Mouse (Mus musculus): Measurements from ENCODE around the gene Wnt8b. TPM values are rescaled to one million over a fixed set of nuclear protein-coding genes. Genes with fewer than 3 reads are reported as not detected.

The Wnt8b gene
- polyA plus RNA-seq (2015; fragmentation: Nextera tagmentation; extraction: Ambion mirVana): not detected in 2 replicates

DNA sequence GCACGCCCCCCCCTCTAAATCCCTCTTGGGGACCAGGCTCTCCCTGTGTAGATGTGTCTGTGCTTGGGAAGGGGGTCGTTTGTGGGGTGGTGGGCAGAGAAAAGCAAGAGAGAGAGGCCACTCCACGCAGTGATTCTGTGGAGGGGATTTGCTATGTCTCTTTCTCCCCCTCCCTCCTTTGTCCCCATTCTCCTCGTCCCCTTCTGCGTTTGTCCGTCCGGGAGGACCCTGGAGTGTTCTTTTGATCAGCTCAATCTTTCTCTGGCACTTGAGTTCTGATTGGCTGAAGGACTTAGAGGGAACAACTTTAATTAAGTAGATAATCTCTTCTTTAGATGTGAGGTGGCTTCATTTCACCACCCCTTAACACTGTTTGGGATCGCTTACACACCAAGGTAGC lies at the start of gene Wnt8b:
TSS of gene Wnt8b (plus strand) at position 345 of the 400 bp plus-strand sequence.
- no peak for ATAC-seq (ENCODE audit: insufficient read depth, low FRiP score)
- no peak within 1 kb of the TSS for H3K4me2 ChIP-seq (ENCODE audit: low read depth, low read length)
- no peaks in the 10 kb centered on the region for H3K9me3 ChIP-seq (replicated peaks; ENCODE audit: control insufficient read depth, low read length)
- H3K4me3 ChIP-seq (replicated peaks; ENCODE audit: low read length): no peak within 1 kb of the TSS
- H3K36me3 ChIP-seq (ENCODE audit: control insufficient read depth, insufficient read depth, low read length): no peaks in the 10 kb centered on the region
- H3K4me1 ChIP-seq (ENCODE audit: control insufficient read depth, insufficient read depth, low read length): no peaks in the 10 kb centered on the region
- 0 out of 2 replicates have a peak, but pooled peaks cover 3% of the 10 kb centered on the region for H3K27me3 ChIP-seq (ENCODE audit: control insufficient read depth, insufficient read depth, low read length)
- H3K27ac ChIP-seq (ENCODE audit: low read length): no peak within 1 kb of the TSS
- no peak within 1 kb of the TSS for H3K9ac ChIP-seq (ENCODE audit: low read length)
- WGBS: 45% methylated on average over 8 of the region's 8 CpGs

DNA sequence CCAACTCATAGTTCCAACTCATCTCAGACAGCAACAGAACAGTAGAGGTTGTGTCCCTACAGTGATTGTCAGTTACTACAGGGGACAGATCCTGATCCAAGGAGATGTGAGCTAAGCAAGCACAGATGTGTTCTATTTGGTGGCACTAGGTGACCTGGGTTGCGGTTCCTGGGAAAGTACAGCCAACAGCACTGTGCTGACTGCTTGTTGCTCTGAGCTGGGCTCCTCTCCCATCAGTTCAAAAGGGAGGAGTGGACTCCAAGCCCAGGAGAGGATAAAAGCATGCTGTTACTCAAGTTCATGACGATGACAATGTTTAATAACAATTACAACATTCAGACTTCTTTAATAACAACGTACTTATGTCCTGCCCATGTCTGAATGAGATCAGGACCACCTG lies 47.5 kb upstream of the Wnt8b start:
- no peak for ATAC-seq (ENCODE audit: insufficient read depth, low FRiP score)
- Histone ChIP-seq H3K36me3 (ENCODE audit: control insufficient read depth, insufficient read depth, low read length) (no peaks in the 10 kb centered on the region), H3K4me1 (ENCODE audit: control insufficient read depth, insufficient read depth, low read length) (no peaks in the 10 kb centered on the region), H3K27me3 (ENCODE audit: control insufficient read depth, insufficient read depth, low read length) (no peaks in the 10 kb centered on the region), H3K9ac (ENCODE audit: low read length) (no peak overlapping the region), H3K27ac (ENCODE audit: low read length) (no peak overlapping the region), H3K4me2 (ENCODE audit: low read depth, low read length) (no peak overlapping the region), H3K4me3 (replicated peaks; ENCODE audit: low read length) (no peak overlapping the region), H3K9me3 (replicated peaks; ENCODE audit: control insufficient read depth, low read length) (no peaks in the 10 kb centered on the region)
- 63% methylated on average over 3 of the region's 3 CpGs for WGBS

DNA sequence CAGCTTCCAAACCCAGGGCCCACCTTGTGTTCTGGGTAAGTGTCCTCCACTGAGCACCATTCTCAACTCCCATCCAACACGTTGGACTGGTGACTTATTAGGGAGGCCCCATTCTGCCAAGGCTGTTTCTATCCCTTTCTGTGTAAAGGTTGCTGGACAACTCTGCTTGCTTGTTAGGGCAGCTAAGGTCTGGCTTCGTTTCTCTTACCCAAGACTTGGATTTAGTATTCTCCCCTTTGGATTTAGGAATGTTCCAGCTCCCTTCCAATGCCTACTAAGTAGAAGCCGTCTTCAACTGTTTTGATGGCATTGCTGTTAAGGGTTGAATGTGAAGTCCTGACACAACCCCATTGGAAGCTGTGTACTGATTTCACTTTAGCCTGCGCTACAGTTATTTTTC lies 45.3 kb upstream of the Wnt8b start:
- Histone ChIP-seq H3K9ac (ENCODE audit: low read length) (no peak overlapping the region), H3K4me2 (ENCODE audit: low read depth, low read length) (no peak overlapping the region), H3K4me1 (ENCODE audit: control insufficient read depth, insufficient read depth, low read length) (no peaks in the 10 kb centered on the region), H3K36me3 (ENCODE audit: control insufficient read depth, insufficient read depth, low read length) (no peaks in the 10 kb centered on the region), H3K4me3 (replicated peaks; ENCODE audit: low read length) (no peak overlapping the region), H3K27ac (ENCODE audit: low read length) (no peak overlapping the region), H3K27me3 (ENCODE audit: control insufficient read depth, insufficient read depth, low read length) (no peaks in the 10 kb centered on the region), H3K9me3 (replicated peaks; ENCODE audit: control insufficient read depth, low read length) (no peaks in the 10 kb centered on the region)
- ATAC-seq (ENCODE audit: insufficient read depth, low FRiP score): no peak
- WGBS: 78% methylated on average over 4 of the region's 4 CpGs

DNA sequence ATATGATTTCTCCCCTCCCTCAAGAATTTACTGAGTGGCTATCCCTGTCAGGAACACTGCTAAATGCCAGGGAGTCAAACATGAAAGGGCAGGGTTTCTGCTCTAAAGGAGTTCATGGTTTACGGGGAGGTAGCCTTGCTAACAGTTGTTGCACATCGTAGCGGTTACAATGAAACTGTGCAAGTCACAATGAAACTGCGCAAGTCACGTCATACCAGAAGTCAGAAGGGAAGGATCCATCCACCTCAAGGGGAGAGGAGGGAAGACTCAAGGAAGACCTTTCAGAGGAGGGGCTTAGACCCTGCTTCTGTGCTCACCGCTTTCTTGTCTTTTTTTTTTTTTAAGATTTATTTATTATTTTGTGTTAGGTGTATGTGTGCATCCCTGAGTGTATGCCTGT lies 38.4 kb upstream of the Wnt8b start:
- Histone ChIP-seq H3K9me3 (replicated peaks; ENCODE audit: control insufficient read depth, low read length) (no peaks in the 10 kb centered on the region), H3K36me3 (ENCODE audit: control insufficient read depth, insufficient read depth, low read length) (no peaks in the 10 kb centered on the region), H3K4me2 (ENCODE audit: low read depth, low read length) (no peak overlapping the region), H3K9ac (ENCODE audit: low read length) (no peak overlapping the region), H3K4me1 (ENCODE audit: control insufficient read depth, insufficient read depth, low read length) (no peaks in the 10 kb centered on the region; the same call in 1 of the 2 replicates), H3K27ac (ENCODE audit: low read length) (no peak overlapping the region), H3K27me3 (ENCODE audit: control insufficient read depth, insufficient read depth, low read length) (no peaks in the 10 kb centered on the region), H3K4me3 (replicated peaks; ENCODE audit: low read length) (no peak overlapping the region)
- no peak for ATAC-seq (ENCODE audit: insufficient read depth, low FRiP score)
- whole genome bisulfite sequencing: 85% methylated on average over 6 of the region's 6 CpGs

DNA sequence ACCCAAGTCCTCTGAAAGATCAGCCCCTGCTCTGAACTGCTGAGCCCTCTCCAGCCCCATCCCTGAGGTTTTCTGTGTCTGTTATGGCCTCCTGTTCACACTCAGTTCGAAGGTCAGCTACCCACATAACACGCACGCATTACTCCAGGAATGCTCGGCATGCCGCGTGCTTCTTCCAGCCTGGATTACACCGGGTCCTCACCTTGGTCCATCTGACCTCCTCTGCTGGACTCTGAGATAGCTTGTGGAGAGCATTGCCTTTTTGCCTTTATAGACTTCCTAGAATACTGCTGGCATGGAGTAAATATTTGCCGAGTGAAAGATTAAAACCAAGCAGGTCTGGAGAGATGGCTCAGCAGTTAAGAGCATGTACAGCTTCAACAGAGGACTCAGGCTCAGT lies 37.9 kb upstream of the Wnt8b start:
- Histone ChIP-seq H3K9ac (ENCODE audit: low read length) (no peak overlapping the region), H3K4me2 (ENCODE audit: low read depth, low read length) (no peak overlapping the region), H3K4me1 (ENCODE audit: control insufficient read depth, insufficient read depth, low read length) (no peaks in the 10 kb centered on the region; the same call in 1 of the 2 replicates), H3K9me3 (replicated peaks; ENCODE audit: control insufficient read depth, low read length) (no peaks in the 10 kb centered on the region), H3K27ac (ENCODE audit: low read length) (no peak overlapping the region), H3K36me3 (ENCODE audit: control insufficient read depth, insufficient read depth, low read length) (no peaks in the 10 kb centered on the region), H3K4me3 (replicated peaks; ENCODE audit: low read length) (no peak overlapping the region), H3K27me3 (ENCODE audit: control insufficient read depth, insufficient read depth, low read length) (no peaks in the 10 kb centered on the region)
- WGBS: 72% methylated on average over 8 of the region's 8 CpGs
- ATAC-seq (ENCODE audit: insufficient read depth, low FRiP score): no peak

DNA sequence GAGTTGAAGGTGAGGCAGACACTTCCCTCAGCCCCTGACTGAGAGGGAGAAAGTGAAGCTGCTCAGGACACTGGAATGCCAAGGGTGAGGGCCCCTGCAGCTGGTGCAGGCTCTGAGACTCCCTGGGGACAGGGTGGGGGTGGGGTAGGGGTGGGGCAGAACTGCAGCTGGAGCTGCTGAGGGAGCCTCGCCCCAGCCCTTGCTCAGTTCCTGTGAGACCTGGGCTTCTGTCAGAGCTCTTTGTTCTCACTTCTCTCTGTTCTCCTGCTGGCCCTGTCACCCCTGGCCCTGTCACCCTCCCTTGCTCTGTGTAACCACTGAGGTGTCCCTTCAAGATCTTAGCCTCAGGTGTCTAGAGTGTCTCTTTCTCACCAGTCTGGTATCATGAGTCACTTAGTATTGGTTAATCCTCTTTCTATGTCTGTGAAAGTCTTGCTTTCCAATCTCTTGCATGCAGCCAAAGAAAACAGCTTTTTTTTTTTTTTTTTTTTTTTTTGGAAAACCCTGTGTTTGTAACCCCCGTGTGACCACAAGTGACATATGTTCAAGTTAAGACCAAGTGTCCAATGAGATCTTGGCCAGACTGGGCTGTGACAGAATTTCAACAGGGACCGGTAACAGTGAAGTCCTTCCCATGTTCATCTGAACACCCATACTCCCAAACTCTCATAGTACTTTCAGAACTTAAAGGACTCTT lies 35.8 kb upstream of the Wnt8b start:
- Histone ChIP-seq H3K4me2 (ENCODE audit: low read depth, low read length) (no peak overlapping the region), H3K9ac (ENCODE audit: low read length) (no peak overlapping the region), H3K36me3 (ENCODE audit: control insufficient read depth, insufficient read depth, low read length) (no peaks in the 10 kb centered on the region), H3K27me3 (ENCODE audit: control insufficient read depth, insufficient read depth, low read length) (no peaks in the 10 kb centered on the region), H3K4me1 (ENCODE audit: control insufficient read depth, insufficient read depth, low read length) (no peaks in the 10 kb centered on the region; the same call in 1 of the 2 replicates), H3K4me3 (replicated peaks; ENCODE audit: low read length) (no peak overlapping the region), H3K27ac (ENCODE audit: low read length) (no peak overlapping the region), H3K9me3 (replicated peaks; ENCODE audit: control insufficient read depth, low read length) (no peaks in the 10 kb centered on the region)
- 45% methylated on average over 3 of the region's 3 CpGs for WGBS
- ATAC-seq (ENCODE audit: insufficient read depth, low FRiP score): no peak; the same call in 1 of the 2 replicates

DNA sequence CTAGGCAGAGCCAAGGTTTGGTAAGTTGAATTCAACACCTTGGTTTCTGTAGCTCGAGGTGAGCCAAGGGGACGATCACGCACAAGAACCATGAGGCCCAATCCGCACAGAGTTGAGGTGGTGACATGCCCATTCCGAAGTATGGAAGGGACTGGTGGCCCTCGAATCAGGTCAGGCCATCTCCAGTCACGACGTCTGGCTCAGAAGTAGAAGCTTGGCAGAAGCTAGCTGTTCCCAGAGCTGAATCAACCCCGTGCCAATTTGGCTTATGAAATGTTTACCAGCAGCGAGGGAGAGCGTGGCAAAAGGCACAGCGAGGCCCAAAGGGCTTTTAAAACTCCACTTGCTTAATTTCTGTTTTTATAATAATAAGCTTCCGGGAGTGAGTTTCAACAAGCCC lies 34.6 kb upstream of the Wnt8b start:
- H3K9me3 ChIP-seq (replicated peaks; ENCODE audit: control insufficient read depth, low read length): no peaks in the 10 kb centered on the region
- no peaks in the 10 kb centered on the region; the same call in 1 of the 2 replicates for H3K4me1 ChIP-seq (ENCODE audit: control insufficient read depth, insufficient read depth, low read length)
- no peak overlapping the region for H3K27ac ChIP-seq (ENCODE audit: low read length)
- no peaks in the 10 kb centered on the region for H3K36me3 ChIP-seq (ENCODE audit: control insufficient read depth, insufficient read depth, low read length)
- 76% methylated on average over 13 of the region's 13 CpGs for WGBS
- no peak for ATAC-seq (ENCODE audit: insufficient read depth, low FRiP score)
- H3K4me2 ChIP-seq (ENCODE audit: low read depth, low read length): no peak overlapping the region
- H3K4me3 ChIP-seq (replicated peaks; ENCODE audit: low read length): no peak overlapping the region
- H3K9ac ChIP-seq (ENCODE audit: low read length): no peak overlapping the region
- no peaks in the 10 kb centered on the region for H3K27me3 ChIP-seq (ENCODE audit: control insufficient read depth, insufficient read depth, low read length)

DNA sequence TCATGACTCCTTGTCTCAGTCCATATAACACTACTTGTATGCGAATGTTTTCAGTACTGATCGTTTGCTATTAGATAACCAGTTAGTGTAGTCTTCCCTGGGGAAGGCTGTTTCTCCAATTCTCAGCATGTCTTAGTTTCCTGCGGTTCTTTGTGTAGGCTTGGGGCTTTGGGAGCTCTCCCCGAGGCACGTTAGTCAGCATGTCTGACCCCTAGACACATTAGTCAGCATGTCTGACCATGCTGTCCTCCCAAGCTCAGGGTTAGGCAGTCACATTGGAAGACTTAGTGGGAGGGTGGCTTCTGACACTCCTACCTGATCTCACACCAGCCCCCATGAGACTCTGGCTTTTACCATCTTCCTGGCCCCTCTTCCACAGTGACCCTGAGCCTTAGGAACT lies 32.8 kb upstream of the Wnt8b start:
- Histone ChIP-seq H3K4me1 (ENCODE audit: control insufficient read depth, insufficient read depth, low read length) (no peaks in the 10 kb centered on the region; the same call in 1 of the 2 replicates), H3K9me3 (replicated peaks; ENCODE audit: control insufficient read depth, low read length) (no peaks in the 10 kb centered on the region), H3K36me3 (ENCODE audit: control insufficient read depth, insufficient read depth, low read length) (no peaks in the 10 kb centered on the region), H3K4me3 (replicated peaks; ENCODE audit: low read length) (no peak overlapping the region), H3K4me2 (ENCODE audit: low read depth, low read length) (no peak overlapping the region), H3K27ac (ENCODE audit: low read length) (no peak overlapping the region), H3K9ac (ENCODE audit: low read length) (no peak overlapping the region), H3K27me3 (ENCODE audit: control insufficient read depth, insufficient read depth, low read length) (no peaks in the 10 kb centered on the region)
- ATAC-seq (ENCODE audit: insufficient read depth, low FRiP score): no peak
- 73% methylated on average over 5 of the region's 5 CpGs for WGBS

DNA sequence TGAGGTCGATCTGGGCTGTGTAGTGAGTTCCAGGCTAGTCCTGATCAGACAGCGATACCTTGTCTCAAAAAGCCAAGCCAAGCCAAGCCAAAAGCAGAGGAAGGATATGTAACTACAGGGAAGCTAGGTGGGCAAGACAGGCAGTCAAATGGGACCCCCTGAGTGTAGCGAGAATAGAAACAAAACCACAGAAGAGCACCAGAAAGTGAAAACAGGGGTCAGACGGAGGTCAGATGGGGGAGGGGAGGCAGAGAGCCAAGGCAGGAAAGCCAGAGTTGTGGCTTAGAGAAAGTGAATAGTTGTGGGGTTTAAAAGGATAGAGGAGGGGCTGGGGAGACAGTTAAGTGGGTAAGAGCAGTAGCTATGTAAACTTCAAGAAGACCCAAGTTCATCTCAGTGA lies 31.8 kb upstream of the Wnt8b start:
- Histone ChIP-seq H3K27me3 (ENCODE audit: control insufficient read depth, insufficient read depth, low read length) (no peaks in the 10 kb centered on the region), H3K27ac (ENCODE audit: low read length) (no peak overlapping the region), H3K4me2 (ENCODE audit: low read depth, low read length) (no peak overlapping the region), H3K4me1 (ENCODE audit: control insufficient read depth, insufficient read depth, low read length) (no peaks in the 10 kb centered on the region; the same call in 1 of the 2 replicates), H3K36me3 (ENCODE audit: control insufficient read depth, insufficient read depth, low read length) (no peaks in the 10 kb centered on the region), H3K9me3 (replicated peaks; ENCODE audit: control insufficient read depth, low read length) (no peaks in the 10 kb centered on the region), H3K9ac (ENCODE audit: low read length) (no peak overlapping the region), H3K4me3 (replicated peaks; ENCODE audit: low read length) (no peak overlapping the region)
- WGBS: 58% methylated on average over 4 of the region's 4 CpGs
- no peak for ATAC-seq (ENCODE audit: insufficient read depth, low FRiP score)
